Mouse (Mus musculus) kidney, adult 2 months (tissue): ENCODE results near the gene Cd5. TPM values are rescaled to one million over a fixed set of nuclear protein-coding genes. Genes with fewer than 3 reads are reported as not detected.

Experiments used
- DNase-seq: peaks from one replicate; pipeline ENCODE4 v3.0.0; 2021
- H3K27ac ChIP-seq: fragments of 200-500 bp; 2 replicates; pipeline ENCODE4 v1.5.1; 2012; ENCODE audit warnings: low read depth, low read length, control low read depth, inconsistent platforms; ENCODE audit not compliant: insufficient read depth
- H3K27me3 ChIP-seq: fragments of 200-500 bp; replicated peaks from 2 replicates; pipeline ENCODE4 v1.6.1; 2012; ENCODE audit warnings: mild to moderate bottlenecking, moderate library complexity, low read length, inconsistent platforms; ENCODE audit not compliant: control insufficient read depth, insufficient read depth
- H3K36me3 ChIP-seq: fragments of 200-500 bp; 2 replicates; pipeline ENCODE4 v1.6.1; 2012; ENCODE audit warnings: mild to moderate bottlenecking, moderate library complexity, low read length, inconsistent platforms; ENCODE audit not compliant: control insufficient read depth, insufficient read depth
- H3K4me1 ChIP-seq: fragments of 200-500 bp; 2 replicates; pipeline ENCODE4 v1.6.1; 2011; ENCODE audit warnings: low read length; ENCODE audit not compliant: control insufficient read depth, insufficient read depth
- H3K4me3 ChIP-seq: fragments of 200-500 bp; 2 replicates; pipeline ENCODE4 v1.5.1; 2011; ENCODE audit warnings: mild to moderate bottlenecking, low read depth, low read length, control low read depth; ENCODE audit not compliant: insufficient read depth
- CTCF ChIP-seq: fragments of 200-500 bp; conservative IDR thresholded peaks from 2 replicates; pipeline ENCODE4 v1.5.1; 2011; ENCODE audit warnings: low read depth, mild to moderate bottlenecking, control low read depth, low read length, moderate library complexity, mixed read lengths; ENCODE audit not compliant: insufficient read depth, insufficient read length
- POLR2A ChIP-seq: fragments of 200-500 bp; IDR thresholded peaks from one replicate; pipeline ENCODE4 v1.6.1; 2011; ENCODE audit warnings: low read depth, low read length, control low read depth
- WGBS: fragments of 180-500 bp; shearing (Covaris S2); methylation state at CpG from one replicate; pipeline ENCODE4 v1.1.7; 2018; 5-methylcytosine and 5-hydroxymethylcytosine counted together
- polyA plus RNA-seq: library from polyadenylated mRNA; depleted of rRNA; stranded (reverse); fragments of >200 nt; gene quantifications from 2 replicates; pipeline ENCODE4 v1.2.3, GENCODE M21; 2012

Cd5 gene
- polyA plus RNA-seq, 1 experiment: 3.3 TPM

- Histone ChIP-seq H3K27me3 (no peaks in the 10 kb centered on the region), H3K27ac (no peak overlapping the region), H3K4me3 (no peak overlapping the region), H3K4me1 (peaks cover 11% of the 10 kb centered on the region), H3K36me3 (no peaks in the 10 kb centered on the region)
- DNase-seq: peak; percentile 76
- TF ChIP-seq CTCF (peak; percentile 74), POLR2A (no peak)
- 58% methylated on average over 9 of the region's 9 CpGs for WGBS
These were observed 28.7 kb downstream of the Cd5 start for GRCm38 (mm10) chr19:10710088-10710511.

GRCm38 (mm10) chr19:10709360-10710087 is 29.3 kb downstream of the Cd5 start:
- no peaks in the 10 kb centered on the region for H3K27me3 ChIP-seq
- no peaks in the 10 kb centered on the region for H3K36me3 ChIP-seq
- peaks cover 11% of the 10 kb centered on the region for H3K4me1 ChIP-seq
- H3K4me3 ChIP-seq: no peak overlapping the region
- TF ChIP-seq POLR2A: no peak
- peak; percentile 98 for TF ChIP-seq CTCF
- no peak overlapping the region for H3K27ac ChIP-seq
- 18% methylated on average over 8 of the region's 8 CpGs for WGBS
- DNase-seq: peak; percentile 96

DNA sequence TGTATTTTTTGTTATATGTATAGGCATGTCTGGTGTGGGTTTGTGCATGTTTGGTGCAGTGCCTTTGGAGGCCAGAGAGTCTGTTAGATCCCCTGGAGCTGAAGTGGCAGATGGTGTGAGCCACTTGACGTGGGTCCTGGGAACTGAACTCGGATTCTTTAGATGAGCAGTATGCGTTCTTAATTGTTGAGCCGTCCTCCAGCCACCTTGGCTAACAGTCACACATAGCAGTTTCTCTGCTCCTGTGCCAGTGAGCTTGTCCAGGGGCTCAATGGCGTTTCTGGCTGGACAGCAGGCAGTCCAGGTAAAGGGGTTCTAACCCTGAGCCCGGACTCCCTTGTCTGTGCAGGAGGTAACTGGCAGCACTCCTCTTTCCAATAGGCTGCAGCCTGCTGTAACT is 29.9 kb downstream of the Cd5 start:
- 74% methylated on average over 6 of the region's 6 CpGs for WGBS
- no peak for DNase-seq
- Histone ChIP-seq H3K36me3 (no peaks in the 10 kb centered on the region), H3K4me1 (peaks cover 11% of the 10 kb centered on the region), H3K27ac (no peak overlapping the region), H3K27me3 (no peaks in the 10 kb centered on the region), H3K4me3 (no peak overlapping the region)
- TF ChIP-seq CTCF (no peak), POLR2A (no peak)

- Histone ChIP-seq H3K36me3 (no peaks in the 10 kb centered on the region), H3K4me3 (no peak overlapping the region), H3K27me3 (no peaks in the 10 kb centered on the region), H3K4me1 (peaks cover 11% of the 10 kb centered on the region), H3K27ac (no peak overlapping the region)
- no peak for DNase-seq
- TF ChIP-seq POLR2A (no peak), CTCF (no peak)
- 91% methylated on average over 1 of the region's 1 CpGs for WGBS
These were observed 30.9 kb downstream of the Cd5 start for GRCm38 (mm10) chr19:10707881-10708280.

- no peaks in the 10 kb centered on the region for H3K36me3 ChIP-seq
- no peak for DNase-seq
- no peak overlapping the region for H3K4me3 ChIP-seq
- no peak overlapping the region for H3K27ac ChIP-seq
- no peaks in the 10 kb centered on the region for H3K27me3 ChIP-seq
- TF ChIP-seq POLR2A (no peak), CTCF (no peak)
- peaks cover 11% of the 10 kb centered on the region for H3K4me1 ChIP-seq
- 67% methylated on average over 13 of the region's 13 CpGs for WGBS
These were observed 31.5 kb downstream of the Cd5 start for GRCm38 (mm10) chr19:10707087-10707875.

- Histone ChIP-seq H3K4me3 (no peak overlapping the region), H3K27ac (no peak overlapping the region), H3K27me3 (no peaks in the 10 kb centered on the region), H3K36me3 (no peaks in the 10 kb centered on the region), H3K4me1 (peaks cover 26% of the 10 kb centered on the region)
- DNase-seq: peak; percentile 45
- WGBS: 69% methylated on average over 8 of the region's 8 CpGs
- TF ChIP-seq CTCF: no peak
These were observed 35.3 kb downstream of the Cd5 start for GRCm38 (mm10) chr19:10703470-10703869.

- WGBS: 72% methylated on average over 8 of the region's 8 CpGs
These were observed 36.7 kb downstream of the Cd5 start for GRCm38 (mm10) chr19:10702125-10702524.

More at GRCm38 (mm10) chr19:10702125-10702524, 36.7 kb downstream of the Cd5 start:
- H3K4me3 ChIP-seq: no peak overlapping the region
- peaks cover 35% of the 10 kb centered on the region for H3K4me1 ChIP-seq
- DNase-seq: no peak
- no peaks in the 10 kb centered on the region for H3K27me3 ChIP-seq
- no peaks in the 10 kb centered on the region for H3K36me3 ChIP-seq
- TF ChIP-seq CTCF (no peak), POLR2A (no peak)
- no peak overlapping the region for H3K27ac ChIP-seq
